Mouse (Mus musculus) intestine, embryonic 15.5 days (tissue): ENCODE measurements around the gene Nudt14. TPM values are rescaled to one million over a fixed set of nuclear protein-coding genes. Genes with fewer than 3 reads are reported as not detected.

Source experiments
- ATAC-seq: fragments of 200-750 bp; cut with Nextera tagmentation; 2 replicates; pipeline ENCODE4 v1.8.0; 2017; ENCODE audit warnings: moderate TSS enrichment, moderate library complexity
- H3K27ac ChIP-seq: fragments of 300-500 bp; sonication (generic); 2 replicates; pipeline ENCODE4 v1.5.1; 2015; ENCODE audit warnings: mild to moderate bottlenecking, inconsistent platforms
- H3K27me3 ChIP-seq: fragments of 300-500 bp; sonication (generic); replicated peaks from 2 replicates; pipeline ENCODE4 v1.6.1; 2015; ENCODE audit warnings: inconsistent platforms
- H3K36me3 ChIP-seq: fragments of 300-500 bp; sonication (generic); 2 replicates; pipeline ENCODE4 v1.6.1; 2015; ENCODE audit warnings: inconsistent platforms
- H3K4me1 ChIP-seq: fragments of 300-500 bp; sonication (generic); replicated peaks from 2 replicates; pipeline ENCODE4 v1.6.1; 2015; ENCODE audit warnings: inconsistent platforms
- H3K4me2 ChIP-seq: fragments of 300-500 bp; sonication (generic); replicated peaks from 2 replicates; pipeline ENCODE4 v1.6.1; 2015; ENCODE audit warnings: mild to moderate bottlenecking, inconsistent platforms
- H3K4me3 ChIP-seq: fragments of 300-500 bp; sonication (generic); replicated peaks from 2 replicates; pipeline ENCODE4 v1.5.1; 2015; ENCODE audit warnings: inconsistent platforms
- H3K9ac ChIP-seq: fragments of 300-500 bp; sonication (generic); 2 replicates; pipeline ENCODE4 v1.6.1; 2015; ENCODE audit warnings: inconsistent platforms
- H3K9me3 ChIP-seq: fragments of 300-500 bp; sonication (generic); 2 replicates; pipeline ENCODE4 v1.6.1; 2016; ENCODE audit warnings: inconsistent platforms
- WGBS: fragments of 180-500 bp; shearing (Covaris S2); methylation state at CpG from one replicate; pipeline ENCODE4 v1.1.7; 2015; 5-methylcytosine and 5-hydroxymethylcytosine counted together
- polyA plus RNA-seq: library from polyadenylated mRNA; unstranded; fragments of >200 nt; fragmentation: Nextera tagmentation; extraction: Ambion mirVana; gene quantifications from 2 replicates; pipeline ENCODE4 v1.2.1, GENCODE M21; 2015

The Nudt14 gene
- polyA plus RNA-seq, 1 experiment from 2014 or later, result 91.3 TPM

DNA sequence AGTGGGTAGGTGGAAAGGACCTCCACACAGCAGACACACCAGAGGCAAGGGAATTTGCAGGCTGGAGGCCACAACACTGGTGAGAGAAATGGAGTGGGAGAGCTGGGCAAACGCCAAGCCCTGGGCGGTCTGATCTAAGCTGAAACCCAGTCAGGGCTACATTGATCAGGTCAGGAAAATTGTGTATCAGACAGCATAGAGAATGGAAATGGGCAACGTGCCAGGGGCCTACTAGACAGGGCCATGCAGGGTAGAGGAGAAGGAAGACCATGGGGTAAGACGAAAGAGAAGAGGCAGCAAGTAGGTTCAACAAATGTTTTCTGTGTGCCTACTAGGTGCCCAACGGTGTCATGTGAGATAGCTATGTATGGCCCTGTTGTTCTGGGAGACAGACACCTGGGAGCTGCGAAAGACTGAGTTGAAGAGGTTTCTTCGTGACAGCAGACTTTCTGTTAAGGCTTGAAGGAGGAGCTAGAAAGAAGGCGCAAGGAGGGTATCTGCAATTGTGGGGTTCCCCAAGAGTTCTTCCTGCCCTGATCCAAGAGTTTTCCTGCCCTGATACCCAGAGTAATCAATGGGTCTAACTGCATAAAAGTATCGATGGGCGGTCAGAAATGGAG, 658 bp downstream of the Nudt14 start:
- peak; percentile 14; the same call in 1 of the 2 replicates for ATAC-seq
- peak overlapping the region; percentile 86; the same call in 1 of the 2 replicates for H3K27ac ChIP-seq
- WGBS, result 44% methylated on average over 10 of the region's 10 CpGs
- H3K27me3 ChIP-seq, result no peaks in the 10 kb centered on the region
- peak overlapping the region; percentile 79 for H3K4me3 ChIP-seq
- no peaks in the 10 kb centered on the region for H3K36me3 ChIP-seq
- peak overlapping the region; percentile 82 for H3K9ac ChIP-seq
- no peaks in the 10 kb centered on the region for H3K9me3 ChIP-seq
- H3K4me1 ChIP-seq, result peaks cover 34% of the 10 kb centered on the region
- H3K4me2 ChIP-seq, result peak overlapping the region; percentile 79

DNA sequence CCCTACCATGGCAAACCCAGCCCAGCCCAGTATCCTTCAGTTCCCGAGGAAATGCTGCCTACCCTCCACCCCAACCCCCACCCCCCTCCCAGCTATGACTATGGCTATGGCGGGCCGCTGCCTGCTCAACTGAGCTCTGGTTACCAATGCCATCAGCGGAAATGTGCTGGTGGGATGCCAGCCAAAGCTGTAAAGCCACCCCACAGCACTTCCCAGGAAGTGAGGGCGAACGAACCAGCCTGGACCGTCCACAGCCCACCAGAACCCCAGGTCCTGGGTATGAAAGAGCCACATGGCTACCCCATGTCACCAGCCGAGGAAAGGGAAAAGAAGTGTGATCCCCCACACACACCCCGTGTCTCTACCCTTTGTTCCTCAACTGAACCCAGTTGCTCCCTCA, 1.2 kb downstream of the Nudt14 start:
- 82% methylated on average over 9 of the region's 9 CpGs for WGBS
- Histone ChIP-seq H3K9ac (peak overlapping the region; percentile 82; the same call in 1 of the 2 replicates), H3K27me3 (no peaks in the 10 kb centered on the region), H3K4me2 (peak overlapping the region; percentile 79), H3K36me3 (no peaks in the 10 kb centered on the region), H3K9me3 (no peaks in the 10 kb centered on the region), H3K4me1 (peaks cover 34% of the 10 kb centered on the region), H3K4me3 (0 out of 2 replicates have a peak overlapping the region, but pooled peaks have one; percentile 79), H3K27ac (no peak overlapping the region)
- no peak for ATAC-seq

DNA sequence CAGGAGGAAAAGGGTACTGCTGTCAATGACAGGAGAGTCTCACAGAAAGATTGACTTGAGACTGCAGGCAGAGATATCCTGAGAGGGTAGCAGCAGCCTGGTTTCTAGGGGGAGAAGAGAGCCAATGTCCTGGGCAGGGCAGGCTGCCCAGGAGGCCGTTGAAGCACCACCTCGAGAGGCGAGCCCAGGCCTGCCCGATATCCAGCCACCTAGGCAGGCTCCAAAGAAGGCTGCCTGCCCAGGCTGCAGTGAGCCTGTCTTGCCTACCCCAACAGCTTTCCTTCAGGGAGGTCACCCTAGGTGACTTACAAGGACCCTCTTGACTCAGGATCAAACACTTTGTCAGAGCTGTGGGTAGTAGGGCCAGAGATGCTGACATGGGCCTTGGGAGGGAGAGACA, 1.7 kb downstream of the Nudt14 start:
- WGBS, result 91% methylated on average over 4 of the region's 4 CpGs
- H3K27ac ChIP-seq, result no peak overlapping the region
- H3K4me3 ChIP-seq, result no peak overlapping the region
- no peak overlapping the region for H3K4me2 ChIP-seq
- ATAC-seq, result no peak
- H3K9ac ChIP-seq, result no peak overlapping the region
- H3K4me1 ChIP-seq, result peaks cover 34% of the 10 kb centered on the region
- no peaks in the 10 kb centered on the region for H3K36me3 ChIP-seq
- H3K27me3 ChIP-seq, result no peaks in the 10 kb centered on the region
- no peaks in the 10 kb centered on the region for H3K9me3 ChIP-seq

DNA sequence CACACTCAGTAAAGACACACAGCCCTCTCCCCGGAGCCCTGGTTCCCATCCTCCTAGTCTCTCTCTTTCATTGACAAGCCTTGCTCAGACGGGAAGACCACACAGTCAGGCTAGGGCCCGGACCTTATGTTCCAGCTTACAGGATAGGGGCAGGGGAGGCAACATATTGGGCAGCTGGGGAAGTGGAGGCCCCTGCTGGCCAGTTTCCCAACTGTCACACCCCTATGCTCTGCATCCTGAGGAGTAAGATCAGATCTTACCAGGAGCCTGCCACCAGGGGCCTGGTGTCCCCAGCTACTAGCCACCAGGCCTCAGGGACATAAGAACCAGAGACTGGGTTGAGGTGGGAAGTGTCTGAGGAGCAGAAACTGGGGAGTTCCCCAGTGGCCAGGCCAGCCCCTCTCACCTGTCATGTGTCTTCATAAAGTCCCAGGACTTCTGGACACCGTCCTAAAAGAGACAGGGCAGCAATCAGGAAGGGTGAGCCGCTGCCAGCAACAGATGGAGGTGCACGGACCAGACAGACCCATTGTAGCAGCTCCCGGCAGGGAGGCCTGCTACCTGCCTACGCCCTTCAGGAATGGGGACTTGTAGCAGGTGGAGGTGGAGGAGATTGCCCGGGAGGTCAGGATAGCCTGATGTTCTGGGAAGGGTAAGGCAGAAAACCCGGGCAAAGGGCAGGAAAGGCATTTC, 2.9 kb downstream of the Nudt14 start:
- H3K4me3 ChIP-seq, result no peak overlapping the region
- no peak overlapping the region for H3K9ac ChIP-seq
- no peak overlapping the region; the same call in 1 of the 2 replicates for H3K4me2 ChIP-seq
- H3K9me3 ChIP-seq, result no peaks in the 10 kb centered on the region
- no peaks in the 10 kb centered on the region for H3K36me3 ChIP-seq
- H3K27ac ChIP-seq, result no peak overlapping the region
- ATAC-seq, result no peak
- 61% methylated on average over 10 of the region's 10 CpGs for WGBS
- no peaks in the 10 kb centered on the region for H3K27me3 ChIP-seq
- peaks cover 34% of the 10 kb centered on the region for H3K4me1 ChIP-seq

DNA sequence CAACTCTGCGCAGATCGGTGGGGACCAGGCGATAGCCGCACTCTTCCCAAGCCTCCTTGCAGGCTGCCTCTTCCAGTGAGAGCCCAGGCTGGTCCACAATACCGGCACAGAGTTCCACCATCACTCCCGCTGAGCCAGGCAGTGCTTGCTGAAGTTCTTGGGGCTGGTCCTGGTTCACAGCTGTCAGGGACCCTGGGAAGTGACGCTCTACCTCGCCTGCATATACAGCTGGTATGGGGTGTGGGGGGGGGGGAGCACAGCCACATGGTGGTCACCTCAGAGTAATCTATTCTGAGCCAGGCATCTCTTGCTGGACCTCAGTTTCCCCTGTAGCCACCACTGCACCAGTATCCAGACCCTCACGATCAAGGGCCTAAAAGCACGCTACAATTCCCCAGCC, 3.6 kb downstream of the Nudt14 start:
- Histone ChIP-seq H3K4me2 (no peak overlapping the region), H3K36me3 (no peaks in the 10 kb centered on the region), H3K27ac (no peak overlapping the region), H3K4me1 (peaks cover 34% of the 10 kb centered on the region), H3K27me3 (no peaks in the 10 kb centered on the region), H3K4me3 (no peak overlapping the region), H3K9me3 (no peaks in the 10 kb centered on the region), H3K9ac (no peak overlapping the region)
- WGBS, result 76% methylated on average over 10 of the region's 10 CpGs
- ATAC-seq, result no peak

DNA sequence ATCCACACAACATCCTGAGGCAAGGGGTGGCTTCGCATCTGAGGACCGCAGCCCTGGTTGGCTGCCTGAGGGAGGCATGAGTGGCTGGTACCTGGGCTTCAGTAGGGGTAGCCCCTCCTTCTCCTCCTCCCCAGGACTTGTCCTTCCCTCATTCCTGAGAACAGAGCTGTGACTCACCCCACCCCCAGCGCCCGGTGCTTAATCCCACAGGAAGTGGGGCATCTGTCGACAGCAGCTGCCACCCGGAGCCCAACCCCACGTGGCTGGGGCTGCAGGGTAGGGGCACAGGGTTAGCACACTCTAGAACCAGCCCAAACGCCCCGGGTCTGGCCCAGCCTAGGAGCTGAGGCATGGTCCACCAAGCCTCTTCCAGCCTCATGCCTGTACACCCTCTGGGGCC, 4.0 kb downstream of the Nudt14 start:
- no peak overlapping the region for H3K4me2 ChIP-seq
- ATAC-seq, result no peak
- H3K27ac ChIP-seq, result no peak overlapping the region
- WGBS, result 41% methylated on average over 9 of the region's 9 CpGs
- H3K4me3 ChIP-seq, result no peak overlapping the region
- no peaks in the 10 kb centered on the region for H3K9me3 ChIP-seq
- peaks cover 34% of the 10 kb centered on the region for H3K4me1 ChIP-seq
- no peaks in the 10 kb centered on the region for H3K36me3 ChIP-seq
- H3K9ac ChIP-seq, result no peak overlapping the region
- H3K27me3 ChIP-seq, result no peaks in the 10 kb centered on the region

DNA sequence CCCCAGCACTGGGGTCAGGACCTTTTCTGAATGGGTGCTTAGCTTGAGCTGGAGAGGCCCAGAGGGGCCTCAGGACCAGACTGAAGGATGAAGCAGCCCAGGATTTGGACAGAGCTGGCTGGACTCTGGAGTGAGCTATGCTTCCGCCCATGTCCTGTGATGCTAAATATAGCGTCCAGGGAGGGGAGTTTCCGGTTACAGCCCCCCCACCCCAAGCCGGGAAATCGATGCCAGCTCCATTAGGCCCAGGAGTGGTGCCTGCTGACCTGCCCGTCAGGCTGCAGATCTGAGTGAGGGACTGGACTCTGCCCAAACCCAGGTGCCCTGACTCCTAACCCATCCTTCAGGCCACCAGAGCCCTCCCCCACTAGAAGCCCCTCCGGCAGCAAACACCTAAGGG, 9.3 kb downstream of the Nudt14 start:
- Histone ChIP-seq H3K9me3 (no peaks in the 10 kb centered on the region), H3K36me3 (no peaks in the 10 kb centered on the region), H3K4me1 (peaks cover 29% of the 10 kb centered on the region), H3K27ac (no peak overlapping the region), H3K9ac (no peak overlapping the region), H3K4me2 (no peak overlapping the region), H3K27me3 (peaks cover 41% of the 10 kb centered on the region), H3K4me3 (no peak overlapping the region)
- 52% methylated on average over 7 of the region's 7 CpGs for WGBS
- no peak for ATAC-seq

DNA sequence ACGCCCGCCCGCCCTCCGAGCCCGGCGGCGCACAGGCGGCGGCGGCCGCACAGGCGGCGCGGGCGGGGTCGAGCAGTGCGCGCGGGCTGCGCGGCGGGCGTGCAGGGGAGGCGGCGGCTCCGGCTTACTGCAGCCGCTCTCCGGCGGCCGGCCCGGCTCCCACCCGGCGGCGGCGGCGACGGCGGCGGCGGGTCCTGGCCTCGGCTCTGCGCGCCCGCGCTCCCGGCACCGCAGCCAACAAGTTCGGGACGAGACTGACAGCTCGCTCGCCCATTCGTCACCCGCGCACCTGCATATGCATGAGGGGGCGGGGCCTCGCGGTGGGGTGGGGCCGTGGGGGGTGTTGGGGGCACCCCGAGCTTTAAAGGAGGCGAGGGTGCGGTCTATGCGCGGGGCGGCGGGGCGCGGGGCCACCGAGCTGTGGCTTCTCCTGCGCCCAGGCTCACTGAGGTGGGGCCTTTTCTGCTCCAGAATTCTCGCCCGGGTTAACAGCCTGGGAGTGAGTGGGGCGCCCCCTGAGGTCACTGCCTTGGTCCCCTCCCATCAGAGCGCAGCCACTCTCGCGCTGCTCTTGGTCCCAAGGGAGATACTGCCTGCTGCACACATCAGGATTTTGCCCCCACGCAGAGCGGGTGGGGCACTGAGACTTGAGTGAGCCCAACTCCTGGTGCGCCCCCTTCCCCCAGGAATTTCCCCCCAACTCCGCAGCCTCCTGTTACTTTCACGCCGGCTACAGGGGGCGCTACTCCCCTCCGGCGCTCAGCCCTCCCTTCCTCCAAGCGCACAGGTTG, 12.2 kb downstream of the Nudt14 start, which contains the start of gene Jag2:
Jag2 (minus strand) TSS at position 215 of the 791 bp plus-strand sequence.
- Histone ChIP-seq H3K4me2 (peak within 1 kb of the TSS; percentile 98), H3K27ac (no peak within 1 kb of the TSS), H3K9me3 (no peaks in the 10 kb centered on the region), H3K9ac (peak within 1 kb of the TSS; percentile 49), H3K4me3 (peak within 1 kb of the TSS; percentile 53), H3K4me1 (peaks cover 29% of the 10 kb centered on the region), H3K27me3 (peaks cover 53% of the 10 kb centered on the region), H3K36me3 (no peaks in the 10 kb centered on the region)
- ATAC-seq, result peak; percentile 70
- under 1% methylated on average over 58 of the region's 85 CpGs for WGBS

DNA sequence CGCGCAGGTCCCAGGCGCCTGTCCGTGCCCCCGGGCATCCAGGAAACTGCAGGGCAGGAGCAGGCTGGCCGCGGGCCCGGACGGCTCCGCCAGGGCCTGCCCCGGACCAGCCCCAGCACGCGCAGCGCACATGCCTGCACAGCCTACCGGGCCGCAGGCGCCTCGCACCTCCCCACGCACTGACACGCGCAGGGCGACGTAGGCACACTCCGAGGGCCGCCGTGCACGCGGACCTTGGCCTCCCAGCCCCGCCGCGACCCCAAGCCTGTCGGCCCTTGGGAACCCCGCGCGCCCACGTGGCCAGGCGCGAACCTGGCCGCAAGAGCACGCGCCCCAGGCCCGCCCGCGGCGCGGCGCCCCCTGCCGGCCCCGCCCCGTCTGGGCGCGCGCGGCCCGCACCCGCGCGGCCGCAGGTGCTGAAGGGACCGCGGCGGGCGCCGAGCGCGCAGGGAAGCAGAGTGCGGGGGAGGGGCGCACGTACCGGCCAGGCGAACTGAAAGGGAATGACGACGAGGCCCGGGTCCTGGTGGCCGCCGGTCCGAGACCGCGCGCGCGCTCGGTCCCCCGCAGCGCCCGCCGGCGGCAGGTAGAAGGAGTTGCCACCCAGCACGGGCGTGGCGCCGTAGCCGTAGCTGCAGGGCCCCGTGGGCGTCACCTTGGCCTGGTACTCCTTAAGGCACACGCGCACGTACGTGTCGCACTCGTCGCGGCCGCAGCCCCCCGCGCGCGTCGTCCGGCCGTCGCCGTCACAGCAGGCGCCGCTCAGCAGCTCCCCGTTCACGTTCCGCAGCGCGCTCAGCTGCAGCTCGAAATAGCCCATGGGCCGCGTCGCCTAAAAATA, 13.3 kb downstream of the Nudt14 start:
- H3K27me3 ChIP-seq, result peaks cover 53% of the 10 kb centered on the region
- 2% methylated on average over 97 of the region's 124 CpGs for WGBS
- ATAC-seq, result peak; percentile 42
- H3K4me3 ChIP-seq, result peak overlapping the region; percentile 53
- peak overlapping the region; percentile 98 for H3K4me2 ChIP-seq
- no peak overlapping the region for H3K27ac ChIP-seq
- H3K36me3 ChIP-seq, result no peaks in the 10 kb centered on the region
- H3K4me1 ChIP-seq, result peaks cover 34% of the 10 kb centered on the region
- no peaks in the 10 kb centered on the region for H3K9me3 ChIP-seq
- peak overlapping the region; percentile 49 for H3K9ac ChIP-seq

DNA sequence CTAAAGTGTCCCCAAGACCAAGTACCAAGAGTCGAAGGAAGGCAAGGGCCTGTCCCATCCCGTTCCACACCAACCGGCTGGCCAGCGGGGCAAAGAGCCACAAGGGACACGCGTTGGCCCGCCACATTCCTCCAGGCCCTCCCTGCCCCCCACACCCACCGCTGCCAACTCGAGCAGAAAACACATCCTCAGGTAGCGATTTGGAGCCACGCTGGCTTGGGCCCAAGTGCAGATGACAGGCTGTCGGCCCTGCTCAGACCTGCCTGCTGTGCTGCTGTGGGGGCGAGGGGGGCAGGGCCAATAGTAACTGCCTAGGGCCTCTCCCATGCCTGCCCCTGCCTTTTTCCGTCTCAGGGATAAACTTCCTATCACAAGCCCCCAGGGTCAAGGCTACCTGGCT, 14.7 kb downstream of the Nudt14 start:
- no peaks in the 10 kb centered on the region for H3K36me3 ChIP-seq
- WGBS, result 80% methylated on average over 14 of the region's 14 CpGs
- H3K4me2 ChIP-seq, result no peak overlapping the region
- H3K9ac ChIP-seq, result no peak overlapping the region
- H3K27me3 ChIP-seq, result peaks cover 53% of the 10 kb centered on the region
- H3K4me3 ChIP-seq, result no peak overlapping the region
- ATAC-seq, result no peak
- H3K9me3 ChIP-seq, result no peaks in the 10 kb centered on the region
- no peak overlapping the region for H3K27ac ChIP-seq
- peaks cover 29% of the 10 kb centered on the region for H3K4me1 ChIP-seq

DNA sequence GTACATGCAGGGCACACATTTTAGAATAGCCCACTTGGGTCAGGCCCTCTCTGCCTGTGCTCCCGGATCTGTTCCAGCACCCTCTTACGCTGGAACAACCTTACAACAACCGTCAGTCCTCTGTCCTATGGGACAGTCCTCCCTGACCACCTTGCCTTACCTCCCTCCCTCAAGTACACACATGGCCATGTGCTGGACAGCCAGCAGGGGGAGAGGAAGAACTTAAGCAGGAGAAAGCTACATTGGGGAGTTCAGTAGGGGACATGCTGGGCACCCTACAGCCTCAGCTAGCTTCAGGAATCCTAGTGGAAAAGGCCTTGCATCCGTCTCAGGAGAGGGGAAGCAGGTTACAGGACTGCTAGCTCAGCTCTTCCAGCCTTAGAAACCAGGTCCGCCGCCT, 16.0 kb downstream of the Nudt14 start:
- Histone ChIP-seq H3K4me2 (no peak overlapping the region), H3K27ac (no peak overlapping the region), H3K4me3 (no peak overlapping the region), H3K27me3 (peaks cover 45% of the 10 kb centered on the region), H3K9ac (no peak overlapping the region), H3K4me1 (peaks cover 29% of the 10 kb centered on the region), H3K9me3 (no peaks in the 10 kb centered on the region), H3K36me3 (no peaks in the 10 kb centered on the region)
- WGBS, result 80% methylated on average over 6 of the region's 6 CpGs
- no peak for ATAC-seq
